Mouse (Mus musculus): Measurements from ENCODE around the gene Cib1. TPM values are rescaled to one million over a fixed set of nuclear protein-coding genes. Genes with fewer than 3 reads are reported as not detected.

The Cib1 gene
- polyA plus RNA-seq, 1 experiment from 2014 or later, result 53.7 TPM

DNA sequence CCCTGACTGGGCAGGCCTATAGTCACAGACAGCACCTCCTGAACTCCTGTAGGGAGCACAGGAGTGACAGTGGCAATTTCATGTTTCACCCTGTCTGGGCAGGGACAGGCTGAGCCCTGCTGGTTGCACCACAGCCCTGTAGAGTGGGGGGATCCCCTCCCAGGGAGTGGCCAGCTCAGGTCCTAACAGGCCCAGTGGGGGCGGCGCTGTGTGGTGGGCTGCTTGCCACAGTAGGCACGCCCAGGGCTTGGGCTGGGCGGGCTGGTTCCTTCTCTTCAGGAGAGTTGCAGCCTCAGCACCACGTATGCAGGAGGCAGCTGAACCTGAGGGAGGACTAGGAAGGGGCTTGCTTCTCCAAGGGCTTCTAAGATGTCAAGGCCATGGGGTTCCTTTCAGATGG lies 41.2 kb downstream of the Cib1 start:
- no peak overlapping the region for H3K4me3 ChIP-seq (ENCODE audit: low read depth, low read length)
- DNase-seq (ENCODE audit: low spot score), result peak; percentile 55

DNA sequence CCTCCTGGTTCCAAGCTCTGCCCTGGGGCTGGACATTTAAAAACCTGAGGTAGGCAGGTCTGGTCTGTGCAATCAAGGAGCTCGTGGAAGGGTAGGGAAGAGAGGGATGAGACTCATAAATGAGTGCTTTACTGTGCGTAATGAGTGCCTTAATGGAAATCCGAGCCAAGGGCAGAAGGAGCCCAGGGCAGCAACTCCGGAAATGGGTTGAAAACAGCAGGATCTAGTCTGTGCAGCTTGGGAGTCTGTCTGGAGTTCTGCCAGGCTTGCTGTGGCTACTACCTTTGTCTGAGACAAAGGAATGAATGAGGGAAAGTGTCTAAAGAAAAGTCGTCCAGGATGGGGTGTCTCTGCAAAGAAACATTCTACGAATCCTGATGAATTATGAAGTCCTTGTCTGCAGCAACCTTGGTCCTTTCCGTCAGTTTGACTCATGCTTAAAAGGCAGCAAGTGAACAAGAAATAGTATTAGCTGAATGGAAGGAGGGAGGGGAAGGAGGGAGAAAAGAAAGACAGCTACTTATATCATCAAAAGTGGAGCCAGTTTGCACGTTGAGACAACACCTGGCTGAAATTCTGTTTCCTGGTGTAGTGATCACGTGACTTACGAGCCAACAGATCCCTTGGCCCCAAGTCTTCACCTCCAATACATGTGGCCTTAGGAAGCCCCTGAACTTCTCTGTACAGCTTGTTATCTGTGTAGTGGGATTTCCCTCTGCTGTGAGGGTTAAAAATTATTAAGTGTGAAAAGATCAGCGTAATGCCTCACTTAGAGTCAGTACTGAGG lies 43.3 kb downstream of the Cib1 start:
- Histone ChIP-seq H3K4me1 (ENCODE audit: control insufficient read depth, insufficient read depth, low read length) (peaks cover 4% of the 10 kb centered on the region; the same call in 1 of the 2 replicates), H3K4me2 (ENCODE audit: low read depth, low read length) (no peak overlapping the region), H3K27ac (replicated peaks; ENCODE audit: low read depth, low read length) (no peak overlapping the region), H3K9ac (replicated peaks; ENCODE audit: low read length) (no peak overlapping the region), H3K9me3 (replicated peaks; ENCODE audit: control insufficient read depth, low read length) (no peaks in the 10 kb centered on the region), H3K4me3 (ENCODE audit: low read depth, low read length) (no peak overlapping the region), H3K36me3 (replicated peaks; ENCODE audit: control insufficient read depth, insufficient read depth, low read depth, low read length) (no peaks in the 10 kb centered on the region), H3K27me3 (ENCODE audit: control insufficient read depth, insufficient read depth, low read length) (no peaks in the 10 kb centered on the region)
- DNase-seq (ENCODE audit: low spot score), result no peak
- WGBS, result 49% methylated on average over 11 of the region's 11 CpGs
- no peak for ATAC-seq (replicated peaks; ENCODE audit: insufficient number of reproducible peaks, low FRiP score, low TSS enrichment, low read depth)

More for the DNA sequence above, 41.2 kb downstream of the Cib1 start:
- no peak overlapping the region for H3K9ac ChIP-seq (replicated peaks; ENCODE audit: low read length)
- no peak overlapping the region for H3K4me2 ChIP-seq (ENCODE audit: low read depth, low read length)
- WGBS, result 44% methylated on average over 5 of the region's 5 CpGs
- peak; percentile 45; the same call in 1 of the 2 replicates for ATAC-seq (replicated peaks; ENCODE audit: insufficient number of reproducible peaks, low FRiP score, low TSS enrichment, low read depth)
- H3K36me3 ChIP-seq (replicated peaks; ENCODE audit: control insufficient read depth, insufficient read depth, low read depth, low read length), result no peaks in the 10 kb centered on the region
- H3K27ac ChIP-seq (replicated peaks; ENCODE audit: low read depth, low read length), result no peak overlapping the region
- no peaks in the 10 kb centered on the region for H3K9me3 ChIP-seq (replicated peaks; ENCODE audit: control insufficient read depth, low read length)
- peaks cover 4% of the 10 kb centered on the region; the same call in 1 of the 2 replicates for H3K4me1 ChIP-seq (ENCODE audit: control insufficient read depth, insufficient read depth, low read length)
- no peaks in the 10 kb centered on the region for H3K27me3 ChIP-seq (ENCODE audit: control insufficient read depth, insufficient read depth, low read length)

DNA sequence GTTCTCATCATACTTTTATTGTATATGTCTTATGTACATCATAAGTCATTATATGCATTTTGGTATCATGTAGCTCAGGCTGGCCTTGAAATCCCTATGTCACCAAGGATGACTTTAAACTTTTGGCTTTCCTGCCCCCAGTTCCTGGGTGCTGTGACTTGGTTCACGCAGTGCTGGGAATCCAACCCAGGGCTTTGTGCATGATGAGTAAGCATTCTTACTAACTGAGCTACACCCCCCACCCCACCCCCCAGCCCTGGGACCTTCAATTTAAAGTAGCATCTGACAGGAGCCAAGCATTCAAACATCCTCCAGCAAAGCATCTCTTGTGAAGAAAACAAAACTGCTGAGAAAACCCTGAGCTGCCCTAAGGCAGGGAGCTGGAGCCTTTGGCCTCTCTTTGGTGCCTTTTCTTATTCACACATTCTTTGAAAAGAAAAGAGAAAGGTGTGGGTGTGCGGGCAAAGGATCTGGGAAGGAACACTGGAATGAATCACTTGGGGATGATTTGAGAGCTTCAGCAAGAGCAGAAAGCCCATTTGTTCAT lies 44.0 kb downstream of the Cib1 start:
- no peak overlapping the region for H3K4me2 ChIP-seq (ENCODE audit: low read depth, low read length)
- H3K4me3 ChIP-seq (ENCODE audit: low read depth, low read length), result no peak overlapping the region
- H3K9ac ChIP-seq (replicated peaks; ENCODE audit: low read length), result no peak overlapping the region
- H3K27me3 ChIP-seq (ENCODE audit: control insufficient read depth, insufficient read depth, low read length), result no peaks in the 10 kb centered on the region
- no peaks in the 10 kb centered on the region for H3K9me3 ChIP-seq (replicated peaks; ENCODE audit: control insufficient read depth, low read length)
- H3K36me3 ChIP-seq (replicated peaks; ENCODE audit: control insufficient read depth, insufficient read depth, low read depth, low read length), result no peaks in the 10 kb centered on the region
- WGBS, result 64% methylated on average over 2 of the region's 2 CpGs
- no peak for DNase-seq (ENCODE audit: low spot score)
- ATAC-seq (replicated peaks; ENCODE audit: insufficient number of reproducible peaks, low FRiP score, low TSS enrichment, low read depth), result no peak
- peaks cover 4% of the 10 kb centered on the region; the same call in 1 of the 2 replicates for H3K4me1 ChIP-seq (ENCODE audit: control insufficient read depth, insufficient read depth, low read length)
- no peak overlapping the region for H3K27ac ChIP-seq (replicated peaks; ENCODE audit: low read depth, low read length)

- peak overlapping the region; percentile 15; the same call in 1 of the 2 replicates for H3K27ac ChIP-seq (replicated peaks; ENCODE audit: low read depth, low read length)
- DNase-seq (ENCODE audit: low spot score), result no peak
- H3K4me1 ChIP-seq (ENCODE audit: control insufficient read depth, insufficient read depth, low read length), result peaks cover 4% of the 10 kb centered on the region; the same call in 1 of the 2 replicates
- H3K36me3 ChIP-seq (replicated peaks; ENCODE audit: control insufficient read depth, insufficient read depth, low read depth, low read length), result no peaks in the 10 kb centered on the region
- H3K4me3 ChIP-seq (ENCODE audit: low read depth, low read length), result peak overlapping the region; percentile 38
- no peak for ATAC-seq (replicated peaks; ENCODE audit: insufficient number of reproducible peaks, low FRiP score, low TSS enrichment, low read depth)
- WGBS, result 65% methylated on average over 12 of the region's 12 CpGs
- peak overlapping the region; percentile 52 for H3K9ac ChIP-seq (replicated peaks; ENCODE audit: low read length)
- no peaks in the 10 kb centered on the region for H3K9me3 ChIP-seq (replicated peaks; ENCODE audit: control insufficient read depth, low read length)
- H3K4me2 ChIP-seq (ENCODE audit: low read depth, low read length), result peak overlapping the region; percentile 64
- H3K27me3 ChIP-seq (ENCODE audit: control insufficient read depth, insufficient read depth, low read length), result no peaks in the 10 kb centered on the region
These were observed 45.1 kb downstream of the Cib1 start for GRCm38 (mm10) chr7:80187501-80187900.

- 1% methylated on average over 49 of the region's 51 CpGs for WGBS
- Histone ChIP-seq H3K36me3 (replicated peaks; ENCODE audit: control insufficient read depth, insufficient read depth, low read depth, low read length) (no peaks in the 10 kb centered on the region), H3K4me2 (ENCODE audit: low read depth, low read length) (peak within 1 kb of the TSS; percentile 64), H3K9ac (replicated peaks; ENCODE audit: low read length) (peak within 1 kb of the TSS; percentile 52), H3K9me3 (replicated peaks; ENCODE audit: control insufficient read depth, low read length) (no peaks in the 10 kb centered on the region), H3K27me3 (ENCODE audit: control insufficient read depth, insufficient read depth, low read length) (no peaks in the 10 kb centered on the region), H3K4me1 (ENCODE audit: control insufficient read depth, insufficient read depth, low read length) (no peaks in the 10 kb centered on the region), H3K4me3 (ENCODE audit: low read depth, low read length) (peak within 1 kb of the TSS; percentile 38), H3K27ac (replicated peaks; ENCODE audit: low read depth, low read length) (peak within 1 kb of the TSS; percentile 15; the same call in 1 of the 2 replicates)
- peak; percentile 90 for ATAC-seq (replicated peaks; ENCODE audit: insufficient number of reproducible peaks, low FRiP score, low TSS enrichment, low read depth)
- peak; percentile 91 for DNase-seq (ENCODE audit: low spot score)
These were observed 45.9 kb downstream of the Cib1 start, which contains the start of gene Sema4b for GRCm38 (mm10) chr7:80186531-80187296. Gene Sema4b (plus strand): TSS chr7:80186841.

DNA sequence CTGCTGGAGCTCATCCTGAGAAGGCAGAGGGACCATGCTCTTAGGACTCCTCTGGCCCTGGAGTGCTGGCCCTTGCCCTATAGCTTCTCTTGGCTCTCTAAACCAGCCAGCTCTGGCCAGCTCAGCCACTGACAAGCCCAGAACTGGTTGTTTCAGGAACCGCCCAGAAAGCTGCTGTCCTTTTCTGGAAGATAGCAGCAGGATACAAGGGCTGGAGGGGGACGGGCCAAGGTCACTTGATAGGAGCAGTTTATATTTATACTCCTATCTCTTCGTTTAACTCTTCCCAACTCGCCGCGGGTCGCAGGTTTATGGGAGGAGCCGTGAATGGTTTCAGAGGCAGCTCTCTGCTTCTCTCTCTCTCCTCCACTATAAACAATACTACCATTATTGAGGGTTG lies 46.6 kb downstream of the Cib1 start:
- Histone ChIP-seq H3K4me2 (ENCODE audit: low read depth, low read length) (peak overlapping the region; percentile 64), H3K27ac (replicated peaks; ENCODE audit: low read depth, low read length) (no peak overlapping the region), H3K4me1 (ENCODE audit: control insufficient read depth, insufficient read depth, low read length) (no peaks in the 10 kb centered on the region), H3K9ac (replicated peaks; ENCODE audit: low read length) (no peak overlapping the region; the same call in 1 of the 2 replicates), H3K36me3 (replicated peaks; ENCODE audit: control insufficient read depth, insufficient read depth, low read depth, low read length) (no peaks in the 10 kb centered on the region), H3K9me3 (replicated peaks; ENCODE audit: control insufficient read depth, low read length) (no peaks in the 10 kb centered on the region), H3K4me3 (ENCODE audit: low read depth, low read length) (peak overlapping the region; percentile 38; the same call in 1 of the 2 replicates), H3K27me3 (ENCODE audit: control insufficient read depth, insufficient read depth, low read length) (no peaks in the 10 kb centered on the region)
- ATAC-seq (replicated peaks; ENCODE audit: insufficient number of reproducible peaks, low FRiP score, low TSS enrichment, low read depth) (no peak), DNase-seq (ENCODE audit: low spot score) (no peak)
- 20% methylated on average over 8 of the region's 8 CpGs for WGBS

- H3K27ac ChIP-seq (replicated peaks; ENCODE audit: low read depth, low read length), result no peak overlapping the region
- no peaks in the 10 kb centered on the region for H3K27me3 ChIP-seq (ENCODE audit: control insufficient read depth, insufficient read depth, low read length)
- H3K36me3 ChIP-seq (replicated peaks; ENCODE audit: control insufficient read depth, insufficient read depth, low read depth, low read length), result no peaks in the 10 kb centered on the region
- no peaks in the 10 kb centered on the region for H3K4me1 ChIP-seq (ENCODE audit: control insufficient read depth, insufficient read depth, low read length)
- no peaks in the 10 kb centered on the region for H3K9me3 ChIP-seq (replicated peaks; ENCODE audit: control insufficient read depth, low read length)
- H3K4me2 ChIP-seq (ENCODE audit: low read depth, low read length), result no peak overlapping the region
- ATAC-seq (replicated peaks; ENCODE audit: insufficient number of reproducible peaks, low FRiP score, low TSS enrichment, low read depth) (no peak), DNase-seq (ENCODE audit: low spot score) (no peak)
- no peak overlapping the region for H3K4me3 ChIP-seq (ENCODE audit: low read depth, low read length)
- H3K9ac ChIP-seq (replicated peaks; ENCODE audit: low read length), result no peak overlapping the region
- WGBS, result 50% methylated on average over 6 of the region's 6 CpGs
These were observed 47.6 kb downstream of the Cib1 start for GRCm38 (mm10) chr7:80184968-80185367.

Data from embryonic facial prominence, embryonic 11.5 days (tissue).